Mouse (Mus musculus) megakaryocyte, adult 5-6 weeks (primary cell): ENCODE results near the gene Amt. TPM values are rescaled to one million over a fixed set of nuclear protein-coding genes. Genes with fewer than 3 reads are reported as not detected.

ENCODE experiments used
- ATAC-seq: 2 replicates; pipeline ENCODE4 v1.8.0; 2016; ENCODE audit warnings: mild to moderate bottlenecking, inconsistent platforms; ENCODE audit not compliant: poor library complexity, severe bottlenecking
- total RNA-seq, 2 experiments: library from RNA; stranded (forward) in 1 of 2; stranded (reverse) in 1 of 2; fragments of 153-499, 151-499 nt in 1 of 2; fragments of 221-1000, 200-1000 nt in 1 of 2; gene quantifications; 2 replicates each; pipeline versions ENCODE4 v1.2.3 to v1.2.4; 2015 to 2017

Amt gene
- total RNA-seq, 2 experiments from 2014 or later, result 0.11 to 0.71 TPM

DNA sequence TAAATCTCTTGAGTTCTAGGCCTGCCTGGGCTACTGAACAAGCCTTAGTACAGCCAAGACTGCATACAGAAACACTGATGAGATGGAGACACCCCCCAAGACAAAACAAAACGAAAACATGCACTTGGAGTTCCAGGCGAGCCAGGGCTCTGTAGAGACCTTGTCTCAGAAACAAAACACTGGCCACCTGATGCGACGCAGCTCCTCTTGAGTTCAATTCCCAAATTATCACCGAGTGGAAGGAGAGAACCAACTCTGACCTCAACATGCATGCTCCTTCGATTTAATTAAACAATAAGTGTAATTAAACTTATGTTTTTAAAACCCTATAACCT is 41.9 kb downstream of the Amt start:
- no peak for ATAC-seq

GRCm38 (mm10) chr9:108338886-108339781 is 42.5 kb downstream of the Amt start, which contains the start of gene Gpx1:
TSS of gene Gpx1 (plus strand) at chr9:108338903.
- ATAC-seq, result peak; percentile 74

- ATAC-seq, result no peak
These were observed 43.2 kb downstream of the Amt start for GRCm38 (mm10) chr9:108339886-108340257.

DNA sequence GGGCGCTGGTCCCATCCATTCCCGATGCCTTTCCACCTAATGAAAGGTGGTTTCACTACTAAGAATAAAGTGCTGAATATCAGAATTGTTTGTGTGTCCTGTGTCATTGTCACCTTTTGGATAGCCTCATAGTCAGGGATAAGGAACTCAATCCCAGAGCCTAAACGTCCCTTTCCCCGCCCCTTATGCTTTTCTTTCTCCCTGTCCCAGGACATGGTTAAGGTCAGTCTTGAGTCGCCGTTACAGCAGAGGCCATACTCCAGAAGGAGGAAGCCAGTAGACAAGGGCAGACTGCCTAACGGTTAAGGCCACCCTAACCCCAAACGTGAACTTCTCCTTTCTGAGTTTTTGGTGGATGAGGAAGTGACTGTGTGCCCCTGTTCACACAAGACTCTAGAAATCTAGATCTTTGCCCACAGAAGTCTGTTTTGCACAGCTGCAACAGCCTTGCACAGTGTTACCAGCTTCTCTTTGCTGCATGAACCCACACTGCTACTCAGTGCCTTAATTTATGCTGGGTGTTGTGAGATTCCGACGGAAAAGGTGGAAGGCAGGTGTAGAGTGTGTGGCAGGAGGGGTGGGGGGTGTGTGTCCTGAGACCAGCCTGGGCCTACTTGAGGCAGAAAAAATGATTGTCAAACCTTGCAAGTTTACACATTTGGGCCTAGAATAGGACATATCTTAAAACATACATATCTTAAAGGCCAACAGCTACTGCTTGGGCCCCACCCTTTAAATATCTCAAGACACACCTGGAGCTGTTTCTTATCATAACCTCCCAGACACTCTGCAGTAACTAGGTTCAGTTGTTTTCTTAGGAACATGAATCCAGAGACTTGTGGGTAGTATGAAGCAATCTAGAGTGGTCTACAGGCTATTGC is 43.8 kb downstream of the Amt start:
- ATAC-seq, result peak; percentile 54

DNA sequence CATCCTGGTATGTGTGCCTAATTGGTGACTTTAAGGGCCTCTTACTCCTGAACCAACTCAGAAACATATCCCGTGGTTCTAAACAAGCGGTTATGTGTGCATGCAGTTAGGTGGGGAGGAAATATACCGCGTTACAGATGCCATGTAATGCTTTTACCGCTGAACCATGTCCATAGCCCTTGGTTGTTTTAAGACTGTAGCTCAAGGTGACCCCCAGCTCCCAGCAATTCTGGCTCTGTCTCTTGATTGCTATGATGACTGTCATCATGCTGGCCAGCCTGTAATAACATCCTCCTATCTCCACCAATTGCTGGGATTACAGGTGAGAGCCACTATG is 44.5 kb downstream of the Amt start:
- ATAC-seq, result no peak

GRCm38 (mm10) chr9:108341801-108342200 is 45.1 kb downstream of the Amt start:
- no peak for ATAC-seq

DNA sequence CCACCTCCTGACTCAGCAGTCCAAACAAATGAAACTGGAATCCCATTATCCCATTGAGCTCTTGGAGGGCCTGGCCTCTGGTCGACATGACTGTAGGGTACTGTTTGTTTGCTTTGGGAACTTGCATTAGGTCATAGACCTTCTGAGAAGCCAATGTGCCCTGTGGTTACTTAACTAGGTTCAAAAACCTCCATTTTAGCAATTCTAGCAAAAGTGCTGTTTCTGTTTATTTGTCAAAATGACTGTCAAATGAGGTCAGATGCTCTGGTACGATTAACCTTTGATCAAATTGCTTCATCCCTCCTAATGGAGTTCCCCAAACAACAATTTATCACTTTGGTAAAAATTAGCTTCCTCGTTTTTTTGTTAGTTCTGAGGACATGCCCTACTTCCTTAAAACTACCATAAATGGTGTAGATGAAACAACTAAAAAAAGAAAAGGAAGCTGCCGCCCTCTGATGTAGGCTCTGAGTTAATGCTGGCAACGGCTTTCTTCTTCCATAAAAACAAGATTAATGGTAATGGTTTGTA is 45.7 kb downstream of the Amt start:
- ATAC-seq, result peak; percentile 14

- ATAC-seq, result no peak
These were observed 46.7 kb downstream of the Amt start for GRCm38 (mm10) chr9:108343331-108343730.

GRCm38 (mm10) chr9:108343835-108344234 is 47.2 kb downstream of the Amt start:
- no peak for ATAC-seq

- no peak for ATAC-seq
These were observed 47.8 kb downstream of the Amt start for GRCm38 (mm10) chr9:108344471-108344870.

GRCm38 (mm10) chr9:108347024-108347423 is 50.4 kb downstream of the Amt start:
- no peak for ATAC-seq

DNA sequence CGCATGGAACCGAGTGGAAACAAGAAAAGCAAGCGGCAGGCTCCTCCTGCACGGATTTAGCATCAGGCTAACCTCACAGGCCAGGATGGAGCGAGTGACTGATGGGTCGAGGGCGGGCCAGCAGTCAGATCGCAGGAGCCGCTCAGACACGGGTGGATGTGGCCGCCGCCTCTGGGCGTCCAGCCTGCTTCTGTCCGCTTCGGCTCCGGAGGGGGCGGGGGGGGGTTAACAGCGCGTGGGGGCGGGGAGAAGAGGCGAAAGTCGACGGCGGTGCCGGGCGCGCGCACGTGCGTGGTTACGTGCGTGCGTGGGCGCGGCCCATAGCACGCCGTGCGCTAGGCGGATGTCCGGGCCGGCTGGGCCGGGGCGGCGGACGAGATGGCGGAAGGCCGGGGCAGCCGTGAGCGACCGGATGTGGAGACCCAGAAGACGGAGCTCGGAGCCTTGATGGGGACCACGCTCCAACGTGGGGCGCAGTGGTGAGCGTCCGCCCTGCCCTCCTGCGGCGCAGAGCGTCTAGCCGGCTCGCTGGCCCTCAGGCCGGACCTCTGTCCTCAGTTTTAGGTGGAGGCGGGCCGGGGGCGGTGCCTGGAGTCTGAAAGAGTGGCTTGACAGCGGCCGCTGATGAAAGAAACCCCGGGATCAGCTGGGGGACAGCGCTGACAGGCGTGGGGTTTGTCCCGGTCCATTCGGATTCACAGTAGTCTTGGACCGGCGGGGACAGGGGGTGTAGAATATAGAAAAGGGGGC is 51.1 kb downstream of the Amt start, which contains the start of gene Usp4:
Usp4 (plus strand) TSS at position 314 of the 750 bp plus-strand sequence.
- ATAC-seq, result peak; percentile 91

GRCm38 (mm10) chr9:108348290-108348680 is 51.6 kb downstream of the Amt start:
- ATAC-seq, result no peak

GRCm38 (mm10) chr9:108349727-108350126 is 53.1 kb downstream of the Amt start:
- no peak for ATAC-seq

Other genes with a start within 250 kb of the Amt start
- 6.4 and 6.9 TPM in 2 replicates for gene Gmppb, start 247.6 kb upstream of the Amt start, total RNA-seq (2015)
- gene Gmppb, start 247.6 kb upstream of the Amt start, total RNA-seq (2017), result 14.0 and 19.1 TPM in 2 replicates
- gene Amigo3, start 243.7 kb upstream of the Amt start, total RNA-seq (2015), result 1.2 and 1.5 TPM in 2 replicates
- gene Amigo3, start 243.7 kb upstream of the Amt start, total RNA-seq (2017), result 2.0 and 2.6 TPM in 2 replicates
- 0.69 TPM in 1 of 2 replicates, not detected in the other for gene Mst1, start 216.4 kb upstream of the Amt start, total RNA-seq (2015)
- not detected in 2 replicates for gene Mst1, start 216.4 kb upstream of the Amt start, total RNA-seq (2017)
- 27.8 and 30.7 TPM in 2 replicates for gene Rnf123, start 213.5 kb upstream of the Amt start, total RNA-seq (2015)
- 20.9 and 21.1 TPM in 2 replicates for gene Rnf123, start 213.5 kb upstream of the Amt start, total RNA-seq (2017)
- 37.9 and 41.0 TPM in 2 replicates for gene Apeh, start 202.2 kb upstream of the Amt start, total RNA-seq (2015)
- 56.9 and 61.8 TPM in 2 replicates for gene Apeh, start 202.2 kb upstream of the Amt start, total RNA-seq (2017)
- gene Bsn, start 106.5 kb upstream of the Amt start, total RNA-seq (2015), result 0.91 and 1.5 TPM in 2 replicates
- 0.37 and 0.62 TPM in 2 replicates for gene Bsn, start 106.5 kb upstream of the Amt start, total RNA-seq (2017)
- 11.6 and 12.3 TPM in 2 replicates for gene Dag1, start 32.9 kb upstream of the Amt start, total RNA-seq (2015)
- gene Dag1, start 32.9 kb upstream of the Amt start, total RNA-seq (2017), result 4.6 and 5.4 TPM in 2 replicates
- 3.9 and 4.3 TPM in 2 replicates for gene Nicn1, start 6.4 kb upstream of the Amt start, total RNA-seq (2015)
- 2.6 and 3.6 TPM in 2 replicates for gene Nicn1, start 6.4 kb upstream of the Amt start, total RNA-seq (2017)
- gene Rhoa, start 9.3 kb downstream of the Amt start, total RNA-seq (2015), result 468 and 473 TPM in 2 replicates
- gene Rhoa, start 9.3 kb downstream of the Amt start, total RNA-seq (2017), result 585 and 627 TPM in 2 replicates
- 16.5 and 23.8 TPM in 2 replicates for gene Tcta, start 9.3 kb downstream of the Amt start, total RNA-seq (2015)
- 6.2 and 8.4 TPM in 2 replicates for gene Tcta, start 9.3 kb downstream of the Amt start, total RNA-seq (2017)
- gene Gpx1, start 42.0 kb downstream of the Amt start, total RNA-seq (2015), result 2,393 and 2,822 TPM in 2 replicates
- 1,668 and 1,978 TPM in 2 replicates for gene Gpx1, start 42.0 kb downstream of the Amt start, total RNA-seq (2017)
- 144 and 148 TPM in 2 replicates for gene Usp4, start 51.0 kb downstream of the Amt start, total RNA-seq (2015)
- gene Usp4, start 51.0 kb downstream of the Amt start, total RNA-seq (2017), result 75.0 and 78.7 TPM in 2 replicates
- gene 1700102P08Rik, start 96.0 kb downstream of the Amt start, total RNA-seq (2015), result 0.47 and 0.98 TPM in 2 replicates
- gene 1700102P08Rik, start 96.0 kb downstream of the Amt start, total RNA-seq (2017), result 1.4 and 3.0 TPM in 2 replicates
- gene Ccdc36, start 131.6 kb downstream of the Amt start, total RNA-seq (2015), result not detected in 2 replicates
- 0.15 and 0.28 TPM in 2 replicates for gene Ccdc36, start 131.6 kb downstream of the Amt start, total RNA-seq (2017)
- not detected in 2 replicates for gene BC048562, start 139.6 kb downstream of the Amt start, total RNA-seq (2015)
- gene BC048562, start 139.6 kb downstream of the Amt start, total RNA-seq (2017), result not detected in 2 replicates
- gene Ccdc71, start 163.7 kb downstream of the Amt start, total RNA-seq (2015), result 26.7 and 29.4 TPM in 2 replicates
- gene Ccdc71, start 163.7 kb downstream of the Amt start, total RNA-seq (2017), result 10.9 and 12.8 TPM in 2 replicates
- gene Klhdc8b, start 164.7 kb downstream of the Amt start, total RNA-seq (2015), result 0.16 and 0.33 TPM in 2 replicates
- 1.0 and 1.3 TPM in 2 replicates for gene Klhdc8b, start 164.7 kb downstream of the Amt start, total RNA-seq (2017)
- gene Lamb2, start 182.9 kb downstream of the Amt start, total RNA-seq (2015), result 0.13 and 0.73 TPM in 2 replicates
- gene Lamb2, start 182.9 kb downstream of the Amt start, total RNA-seq (2017), result 0.33 and 0.37 TPM in 2 replicates
- gene Usp19, start 193.7 kb downstream of the Amt start, total RNA-seq (2015), result 29.3 and 33.2 TPM in 2 replicates
- gene Usp19, start 193.7 kb downstream of the Amt start, total RNA-seq (2017), result 34.8 and 36.3 TPM in 2 replicates
- 120 and 137 TPM in 2 replicates for gene Qars, start 210.9 kb downstream of the Amt start, total RNA-seq (2015)
- 130 and 144 TPM in 2 replicates for gene Qars, start 210.9 kb downstream of the Amt start, total RNA-seq (2017)
- 68.1 and 74.0 TPM in 2 replicates for gene Qrich1, start 220.0 kb downstream of the Amt start, total RNA-seq (2015)
- gene Qrich1, start 220.0 kb downstream of the Amt start, total RNA-seq (2017), result 97.9 and 109 TPM in 2 replicates